In the genomic region with DNA sequence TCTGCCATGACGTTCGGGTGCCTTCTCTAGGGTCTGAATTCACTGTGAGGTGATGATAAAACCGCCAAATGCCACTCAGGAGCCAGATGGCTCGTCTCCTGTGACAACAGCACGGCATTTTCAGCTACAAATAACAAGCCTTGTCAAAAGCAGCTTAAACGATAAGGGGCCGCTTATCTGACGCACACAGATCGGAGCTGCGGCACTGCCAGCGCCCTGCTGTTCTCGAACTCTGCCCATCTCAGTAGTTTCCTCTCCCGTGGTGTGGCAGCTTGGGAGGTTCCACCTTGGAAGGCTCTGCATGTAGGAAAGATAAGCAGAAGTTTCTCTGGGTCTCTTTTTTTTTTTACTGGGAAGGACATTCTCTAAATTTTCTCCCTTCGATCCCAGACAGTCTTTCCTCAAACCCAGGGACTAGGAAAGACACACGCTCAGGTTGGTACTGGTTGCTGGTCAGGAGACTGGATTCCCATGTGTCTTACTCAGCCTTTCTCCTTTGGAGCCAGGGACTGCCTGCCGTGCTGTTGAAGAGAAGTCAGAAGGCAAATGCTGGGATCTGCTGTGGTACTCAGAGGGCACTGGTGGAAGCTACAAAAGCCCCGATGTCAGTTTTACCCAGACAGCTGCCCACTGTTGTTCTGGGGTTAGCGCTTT, we compare ENCODE assay signal across 13 mouse cellular contexts.
DNase-seq lines count a peak whose midpoint lies in the region; ATAC-seq and TF ChIP-seq lines count a peak whose summit lies in the region.
"Had no signal": no experiment of that assay in that cellular context is flagged by ENCODE, and none has a peak within 500 bp of the region (broad histone marks: within the 10 kb centered on the region; RNA-seq: fewer than 3 reads in every experiment).

No protein-coding gene starts in this region.

- H3K9ac ChIP-seq in heart, embryonic 13.5 days: 0 out of 2 replicates have a peak overlapping the region, but pooled peaks have one; percentile 47
- no peak overlapping the region for H3K9ac ChIP-seq in heart, adult 2 months (ENCODE audit: low read depth, low read length)
- H3K9ac ChIP-seq: embryonic facial prominence, embryonic 15.5 days; limb, embryonic 15.5 days; neural tube, embryonic 13.5 days had no signal

- H3K4me2 ChIP-seq in heart, embryonic 13.5 days: peak overlapping the region; percentile 62
- H3K4me2 ChIP-seq: embryonic facial prominence, embryonic 15.5 days; limb, embryonic 15.5 days; neural tube, embryonic 13.5 days had no signal

- TF ChIP-seq EP300 in heart, adult 2 months (IDR thresholded peaks at IDR 0.05; ENCODE audit: insufficient read depth, low read depth, low read length): no peak

- peaks cover 15% of the 10 kb centered on the region for H3K4me1 ChIP-seq in heart, embryonic 13.5 days
- H3K4me1 ChIP-seq in heart, adult 2 months (ENCODE audit: control insufficient read depth, insufficient read depth, low read length): no peaks in the 10 kb centered on the region
- H3K4me1 ChIP-seq in erythroblast, embryonic 14.5 days (ENCODE audit: control insufficient read depth): peaks cover 45% of the 10 kb centered on the region
- H3K4me1 ChIP-seq: embryonic facial prominence, embryonic 15.5 days; limb, embryonic 15.5 days; neural tube, embryonic 13.5 days had no signal

- H3K9me3 ChIP-seq in heart, embryonic 13.5 days: peaks cover 4% of the 10 kb centered on the region; the same call in 1 of the 2 replicates
- H3K9me3 ChIP-seq in erythroblast, embryonic 14.5 days (ENCODE audit: control insufficient read depth, low read length): no peaks in the 10 kb centered on the region
- H3K9me3 ChIP-seq: embryonic facial prominence, embryonic 15.5 days; limb, embryonic 15.5 days; neural tube, embryonic 13.5 days had no signal

- 17% methylated on average over 18 of the region's 18 CpGs for WGBS in heart, embryonic 13.5 days
- 16% methylated on average over 18 of the region's 18 CpGs for WGBS in heart, adult 2 months

- intact Hi-C loops in heart, adult 2 months (cut with DNase I): no loop called here

- H3K4me3 ChIP-seq in heart, embryonic 13.5 days: peak overlapping the region; percentile 19
- H3K4me3 ChIP-seq in heart, adult 2 months: no peak overlapping the region
- H3K4me3 ChIP-seq in erythroblast, embryonic 14.5 days (replicated peaks): peak overlapping the region; percentile 55
- H3K4me3 ChIP-seq: embryonic facial prominence, embryonic 15.5 days; limb, embryonic 15.5 days; neural tube, embryonic 13.5 days had no signal

- no peaks in the 10 kb centered on the region for H3K27me3 ChIP-seq in heart, embryonic 13.5 days (replicated peaks)
- no peaks in the 10 kb centered on the region for H3K27me3 ChIP-seq in heart, adult 2 months (ENCODE audit: control insufficient read depth, insufficient read depth, low read length)
- no peaks in the 10 kb centered on the region for H3K27me3 ChIP-seq in erythroblast, embryonic 14.5 days (ENCODE audit: control insufficient read depth)
- H3K27me3 ChIP-seq: embryonic facial prominence, embryonic 15.5 days; limb, embryonic 15.5 days; neural tube, embryonic 13.5 days had no signal

- no peaks in the 10 kb centered on the region for H3K36me3 ChIP-seq in heart, embryonic 13.5 days
- no peaks in the 10 kb centered on the region for H3K36me3 ChIP-seq in heart, adult 2 months (ENCODE audit: control insufficient read depth, insufficient read depth, low read length)
- no peaks in the 10 kb centered on the region for H3K36me3 ChIP-seq in erythroblast, embryonic 14.5 days (ENCODE audit: control insufficient read depth)
- H3K36me3 ChIP-seq: embryonic facial prominence, embryonic 15.5 days; limb, embryonic 15.5 days; neural tube, embryonic 13.5 days had no signal

- H3K27ac ChIP-seq in heart, embryonic 13.5 days (replicated peaks): no peak overlapping the region
- no peak overlapping the region for H3K27ac ChIP-seq in heart, adult 2 months
- H3K27ac ChIP-seq: embryonic facial prominence, embryonic 15.5 days; limb, embryonic 15.5 days; neural tube, embryonic 13.5 days had no signal

- DNase-seq in heart, adult 2 months: no peak
- DNase-seq in retina, adult 2 months (ENCODE audit: low read depth, low spot score): peak; percentile 11
- DNase-seq in retina, embryonic 14.5 days (ENCODE audit: low spot score): no peak
- peak; percentile 54 for DNase-seq in retina, postnatal 1 day
- no peak for DNase-seq in adipocyte (ENCODE audit: low spot score)
- DNase-seq: right cerebral cortex, postnatal 4 days; thymus, adult 2 months had no signal

- no peak for TF ChIP-seq POLR2A in heart, adult 2 months (IDR thresholded peaks at IDR 0.05; ENCODE audit: insufficient read depth, low read depth, low read length)

- TF ChIP-seq CTCF in heart, adult 2 months (IDR thresholded peaks at IDR 0.05): no peak

- no peak for ATAC-seq in heart, embryonic 13.5 days (ENCODE audit: extremely low read depth, insufficient number of reproducible peaks, low FRiP score, low TSS enrichment)
- ATAC-seq: intestine, embryonic 16.5 days had no signal

- no peaks in the 10 kb centered on the region for H3K79me2 ChIP-seq in heart, adult 2 months (replicated peaks; ENCODE audit: control insufficient read depth, insufficient read depth, low read length)

Comparison
In these comparisons a context has a peak if more than half of its experiments do, and no peak if none do; other contexts are left out.
1. DNase-seq: peak in retina, adult 2 months (single experiment) and retina, postnatal 1 day (single experiment); none in heart, adult 2 months (0 of 2), retina, embryonic 14.5 days (single experiment) and adipocyte (single experiment).